Mouse (Mus musculus) midbrain, embryonic 16.5 days (tissue): ENCODE measurements at regions not wholly inside any gene's neighbourhood (a gene's known extent, or its start where the extent isn't known, plus 50 kb on each side); places are given as distances from the start of the nearest gene placed in this dataset.

Experiments used
- ATAC-seq: fragments of 200-750 bp; cut with Nextera tagmentation; 2 replicates; pipeline ENCODE4 v1.8.0; 2017; ENCODE audit warnings: moderate TSS enrichment
- H3K27ac ChIP-seq: fragments of 300-500 bp; sonication (generic); 2 replicates; pipeline ENCODE4 v1.5.1; 2014; ENCODE audit warnings: mild to moderate bottlenecking, low read length, mixed read lengths
- H3K27me3 ChIP-seq: fragments of 300-500 bp; sonication (generic); 2 replicates; pipeline ENCODE4 v1.6.1; 2014; ENCODE audit warnings: low read depth, low read length, mixed read lengths; ENCODE audit not compliant: control insufficient read depth, insufficient read depth
- H3K36me3 ChIP-seq: fragments of 300-500 bp; sonication (generic); 2 replicates; pipeline ENCODE4 v1.6.1; 2014; ENCODE audit warnings: mild to moderate bottlenecking, low read length, moderate library complexity, mixed read lengths; ENCODE audit not compliant: control insufficient read depth, insufficient read depth
- H3K4me1 ChIP-seq: fragments of 300-500 bp; sonication (generic); 2 replicates; pipeline ENCODE4 v1.6.1; 2014; ENCODE audit warnings: mild to moderate bottlenecking, low read length, mixed read lengths; ENCODE audit not compliant: control insufficient read depth, insufficient read depth
- H3K4me2 ChIP-seq: fragments of 300-500 bp; sonication (generic); 2 replicates; pipeline ENCODE4 v1.6.1; 2014; ENCODE audit warnings: mild to moderate bottlenecking, low read length, mixed read lengths
- H3K4me3 ChIP-seq: fragments of 300-500 bp; sonication (generic); 2 replicates; pipeline ENCODE4 v1.5.1; 2014; ENCODE audit warnings: low read depth, mild to moderate bottlenecking, low read length, moderate library complexity, mixed read lengths
- H3K9ac ChIP-seq: fragments of 300-500 bp; sonication (generic); 2 replicates; pipeline ENCODE4 v1.6.1; 2014; ENCODE audit warnings: low read depth, low read length, mixed read lengths
- H3K9me3 ChIP-seq: fragments of 300-500 bp; sonication (generic); replicated peaks from 2 replicates; pipeline ENCODE4 v1.6.1; 2014; ENCODE audit warnings: mild to moderate bottlenecking, low read length, mixed read lengths; ENCODE audit not compliant: control insufficient read depth, poor library complexity, severe bottlenecking
- WGBS: fragments of 180-500 bp; shearing (Covaris S2); extraction: QIAGEN DNeasy Blood & Tissue Kit; methylation state at CpG from one replicate; pipeline ENCODE4 v1.1.7; 2014; 5-methylcytosine and 5-hydroxymethylcytosine counted together

GRCm38 (mm10) chr19:32933676-32934075, 176.4 kb downstream of the Pten start:
- Histone ChIP-seq H3K27ac (no peak overlapping the region), H3K36me3 (no peaks in the 10 kb centered on the region), H3K4me2 (no peak overlapping the region), H3K9ac (no peak overlapping the region), H3K27me3 (no peaks in the 10 kb centered on the region), H3K9me3 (no peaks in the 10 kb centered on the region), H3K4me1 (no peaks in the 10 kb centered on the region), H3K4me3 (no peak overlapping the region)
- no peak for ATAC-seq
- WGBS = 94% methylated on average over 5 of the region's 5 CpGs

DNA sequence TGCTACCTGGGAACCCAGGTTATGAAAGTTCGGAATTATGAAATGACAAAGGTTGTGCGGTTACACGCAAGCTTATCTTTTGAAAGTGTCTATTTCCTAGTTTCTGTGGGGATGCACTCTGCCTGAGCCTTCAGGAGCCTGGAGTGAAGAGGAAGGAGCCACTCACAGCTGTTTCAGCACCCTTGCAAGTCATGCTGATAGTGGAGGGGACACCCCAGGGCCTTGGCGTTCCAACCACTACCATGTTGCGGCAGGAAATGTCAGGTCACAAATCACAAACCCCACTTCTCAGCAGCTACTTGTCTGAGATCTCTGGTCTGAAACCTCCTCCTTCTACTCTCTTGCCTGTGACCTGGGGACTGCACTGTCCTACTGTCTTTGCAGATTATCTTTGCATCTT, 178.3 kb downstream of the Pten start:
- ATAC-seq = no peak
- H3K4me2 ChIP-seq = no peak overlapping the region
- H3K9me3 ChIP-seq = no peaks in the 10 kb centered on the region
- H3K36me3 ChIP-seq = no peaks in the 10 kb centered on the region
- no peak overlapping the region for H3K4me3 ChIP-seq
- H3K9ac ChIP-seq = no peak overlapping the region
- H3K27me3 ChIP-seq = no peaks in the 10 kb centered on the region
- no peaks in the 10 kb centered on the region for H3K4me1 ChIP-seq
- H3K27ac ChIP-seq = no peak overlapping the region
- 97% methylated on average over 5 of the region's 5 CpGs for WGBS

GRCm38 (mm10) chr19:32937591-32937990, 180.3 kb downstream of the Pten start:
- ATAC-seq = no peak
- no peak overlapping the region for H3K9ac ChIP-seq
- no peak overlapping the region for H3K4me2 ChIP-seq
- no peaks in the 10 kb centered on the region for H3K27me3 ChIP-seq
- H3K4me1 ChIP-seq = no peaks in the 10 kb centered on the region
- no peak overlapping the region for H3K4me3 ChIP-seq
- WGBS = 82% methylated on average over 6 of the region's 6 CpGs
- no peaks in the 10 kb centered on the region for H3K9me3 ChIP-seq
- no peak overlapping the region for H3K27ac ChIP-seq
- H3K36me3 ChIP-seq = no peaks in the 10 kb centered on the region

GRCm38 (mm10) chr19:32939692-32940091, 182.4 kb downstream of the Pten start:
- Histone ChIP-seq H3K4me3 (no peak overlapping the region), H3K36me3 (no peaks in the 10 kb centered on the region), H3K4me2 (no peak overlapping the region), H3K27me3 (no peaks in the 10 kb centered on the region), H3K4me1 (no peaks in the 10 kb centered on the region), H3K27ac (no peak overlapping the region), H3K9ac (no peak overlapping the region), H3K9me3 (no peaks in the 10 kb centered on the region)
- no peak for ATAC-seq
- WGBS = 91% methylated on average over 5 of the region's 5 CpGs

DNA sequence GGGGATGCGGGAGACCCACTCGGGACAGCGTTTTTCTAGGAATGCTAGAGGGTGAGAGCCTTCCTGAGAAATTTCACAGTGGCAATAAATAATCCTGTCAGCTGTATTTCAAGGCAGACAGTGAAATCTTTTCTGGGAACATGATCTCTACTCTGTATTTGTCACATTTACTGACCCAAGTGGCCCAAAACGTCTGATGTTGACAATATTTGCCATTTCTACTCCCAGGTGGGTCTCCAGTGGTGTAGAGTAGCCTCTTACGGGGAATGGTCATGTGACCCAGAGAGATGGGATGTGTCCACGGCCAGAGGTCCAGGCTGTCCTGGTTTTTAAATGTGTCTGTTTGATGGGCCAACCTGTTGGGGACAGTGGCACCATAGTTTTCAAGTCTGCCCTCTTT, 183.5 kb downstream of the Pten start:
- no peak for ATAC-seq
- no peak overlapping the region for H3K4me3 ChIP-seq
- no peak overlapping the region for H3K4me2 ChIP-seq
- no peaks in the 10 kb centered on the region for H3K36me3 ChIP-seq
- H3K9ac ChIP-seq = no peak overlapping the region
- H3K4me1 ChIP-seq = no peaks in the 10 kb centered on the region
- H3K9me3 ChIP-seq = no peaks in the 10 kb centered on the region
- WGBS = 84% methylated on average over 6 of the region's 6 CpGs
- no peaks in the 10 kb centered on the region for H3K27me3 ChIP-seq
- H3K27ac ChIP-seq = no peak overlapping the region

DNA sequence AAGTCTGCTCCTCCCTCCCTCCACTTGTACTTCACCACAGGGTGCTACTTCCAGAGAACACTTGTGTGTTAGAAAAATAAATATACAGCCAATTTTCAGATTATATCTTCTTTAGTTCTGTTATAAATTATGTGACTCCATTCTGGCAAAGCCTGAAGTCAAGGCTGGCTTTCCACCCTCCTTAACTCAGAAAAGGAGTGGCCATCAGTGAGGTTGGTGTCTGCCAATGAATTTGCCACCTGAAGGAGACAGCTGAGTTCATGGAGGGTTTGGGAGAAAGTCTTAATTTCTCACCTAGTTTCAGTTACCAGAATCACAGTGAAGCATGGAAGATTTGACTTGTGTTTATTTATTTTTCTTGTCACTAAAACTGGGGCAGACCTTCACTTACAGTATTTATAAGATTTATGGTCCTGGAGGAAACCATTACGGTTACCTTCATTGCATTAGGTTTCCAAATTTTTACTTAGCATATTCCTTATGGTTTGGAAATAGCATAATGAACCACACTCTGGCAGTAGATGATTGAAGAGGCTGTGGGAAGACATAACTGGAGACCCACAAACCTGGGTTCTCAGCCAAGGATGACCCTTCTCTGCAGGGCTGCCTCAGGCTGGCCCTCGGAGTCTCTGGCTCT, 186.4 kb downstream of the Pten start:
- WGBS = 84% methylated on average over 2 of the region's 2 CpGs
- H3K9ac ChIP-seq = no peak overlapping the region
- H3K4me1 ChIP-seq = no peaks in the 10 kb centered on the region
- H3K9me3 ChIP-seq = no peaks in the 10 kb centered on the region
- H3K36me3 ChIP-seq = no peaks in the 10 kb centered on the region
- H3K4me2 ChIP-seq = no peak overlapping the region
- no peak overlapping the region for H3K27ac ChIP-seq
- no peak overlapping the region for H3K4me3 ChIP-seq
- no peaks in the 10 kb centered on the region for H3K27me3 ChIP-seq
- ATAC-seq = no peak

- WGBS = 78% methylated on average over 12 of the region's 12 CpGs
- no peak for ATAC-seq
- no peak overlapping the region for H3K4me3 ChIP-seq
- no peak overlapping the region for H3K4me2 ChIP-seq
- no peak overlapping the region for H3K9ac ChIP-seq
- no peaks in the 10 kb centered on the region for H3K4me1 ChIP-seq
- no peaks in the 10 kb centered on the region for H3K27me3 ChIP-seq
- no peaks in the 10 kb centered on the region for H3K9me3 ChIP-seq
- H3K36me3 ChIP-seq = no peaks in the 10 kb centered on the region
- no peak overlapping the region for H3K27ac ChIP-seq
These were observed 190.0 kb downstream of the Pten start for GRCm38 (mm10) chr19:32947081-32947855.

GRCm38 (mm10) chr19:32950252-32950651, 193.0 kb downstream of the Pten start:
- Histone ChIP-seq H3K36me3 (no peaks in the 10 kb centered on the region), H3K27me3 (no peaks in the 10 kb centered on the region), H3K4me1 (no peaks in the 10 kb centered on the region), H3K9me3 (no peaks in the 10 kb centered on the region), H3K9ac (no peak overlapping the region), H3K4me3 (no peak overlapping the region), H3K4me2 (no peak overlapping the region), H3K27ac (no peak overlapping the region)
- no peak for ATAC-seq
- 89% methylated on average over 3 of the region's 3 CpGs for WGBS

- 78% methylated on average over 1 of the region's 1 CpGs for WGBS
- no peak overlapping the region for H3K9ac ChIP-seq
These were observed 193.5 kb downstream of the Pten start for GRCm38 (mm10) chr19:32950794-32951193.

More at GRCm38 (mm10) chr19:32950794-32951193, 193.5 kb downstream of the Pten start:
- ATAC-seq = no peak
- Histone ChIP-seq H3K4me3 (no peak overlapping the region), H3K4me1 (no peaks in the 10 kb centered on the region), H3K27me3 (no peaks in the 10 kb centered on the region), H3K4me2 (no peak overlapping the region), H3K27ac (no peak overlapping the region), H3K36me3 (no peaks in the 10 kb centered on the region), H3K9me3 (no peaks in the 10 kb centered on the region)
